Mouse (Mus musculus) hindbrain, embryonic 15.5 days (tissue): ENCODE measurements at regions not wholly inside any gene's neighbourhood (a gene's known extent, or its start where the extent isn't known, plus 50 kb on each side); places are given as distances from the start of the nearest gene placed in this dataset.

Experiments used
- ATAC-seq: fragments of 200-750 bp; cut with Nextera tagmentation; 2 replicates; pipeline ENCODE4 v1.8.0; 2017; ENCODE audit warnings: low read depth, moderate number of reproducible peaks, moderate TSS enrichment; ENCODE audit not compliant: low FRiP score
- H3K27ac ChIP-seq: fragments of 300-500 bp; sonication (generic); replicated peaks from 2 replicates; pipeline ENCODE4 v1.5.1; 2015; ENCODE audit warnings: mild to moderate bottlenecking, inconsistent platforms
- H3K27me3 ChIP-seq: fragments of 300-500 bp; sonication (generic); 2 replicates; pipeline ENCODE4 v1.6.1; 2015; ENCODE audit warnings: control low read depth, inconsistent platforms
- H3K36me3 ChIP-seq: fragments of 300-500 bp; sonication (generic); 2 replicates; pipeline ENCODE4 v1.6.1; 2015; ENCODE audit warnings: control low read depth, inconsistent platforms
- H3K4me1 ChIP-seq: fragments of 300-500 bp; sonication (generic); replicated peaks from 2 replicates; pipeline ENCODE4 v1.6.1; 2015; ENCODE audit warnings: control low read depth, inconsistent platforms
- H3K4me2 ChIP-seq: fragments of 300-500 bp; sonication (generic); 2 replicates; pipeline ENCODE4 v1.6.1; 2015; ENCODE audit warnings: moderate library complexity, mild to moderate bottlenecking, inconsistent platforms
- H3K4me3 ChIP-seq: fragments of 300-500 bp; sonication (generic); 2 replicates; pipeline ENCODE4 v1.5.1; 2015; ENCODE audit warnings: mild to moderate bottlenecking, inconsistent platforms
- H3K9ac ChIP-seq: fragments of 300-500 bp; sonication (generic); 2 replicates; pipeline ENCODE4 v1.6.1; 2015; ENCODE audit warnings: inconsistent platforms
- H3K9me3 ChIP-seq: fragments of 300-500 bp; sonication (generic); 2 replicates; pipeline ENCODE4 v1.6.1; 2016; ENCODE audit warnings: control low read depth, inconsistent platforms
- WGBS: fragments of 180-500 bp; shearing (Covaris S2); methylation state at CpG from one replicate; pipeline ENCODE4 v1.1.7; 2015; 5-methylcytosine and 5-hydroxymethylcytosine counted together

GRCm38 (mm10) chr10:17538944-17539533 lies 184.0 kb upstream of the Cited2 start:
- Histone ChIP-seq H3K27me3 (no peaks in the 10 kb centered on the region), H3K9ac (no peak overlapping the region), H3K4me3 (no peak overlapping the region), H3K4me1 (no peaks in the 10 kb centered on the region), H3K27ac (no peak overlapping the region), H3K36me3 (no peaks in the 10 kb centered on the region), H3K9me3 (no peaks in the 10 kb centered on the region), H3K4me2 (no peak overlapping the region)
- ATAC-seq: no peak
- WGBS: 93% methylated on average over 6 of the region's 6 CpGs

GRCm38 (mm10) chr10:17540404-17541375 lies 182.3 kb upstream of the Cited2 start:
- no peaks in the 10 kb centered on the region for H3K9me3 ChIP-seq
- H3K4me1 ChIP-seq: no peaks in the 10 kb centered on the region
- H3K27me3 ChIP-seq: no peaks in the 10 kb centered on the region
- 86% methylated on average over 6 of the region's 6 CpGs for WGBS
- H3K4me3 ChIP-seq: no peak overlapping the region
- H3K9ac ChIP-seq: no peak overlapping the region
- no peak overlapping the region for H3K27ac ChIP-seq
- H3K36me3 ChIP-seq: no peaks in the 10 kb centered on the region
- no peak for ATAC-seq
- H3K4me2 ChIP-seq: no peak overlapping the region

- H3K36me3 ChIP-seq: no peaks in the 10 kb centered on the region
- H3K9me3 ChIP-seq: no peaks in the 10 kb centered on the region
- no peak overlapping the region for H3K9ac ChIP-seq
- H3K27ac ChIP-seq: no peak overlapping the region
- no peaks in the 10 kb centered on the region for H3K27me3 ChIP-seq
- WGBS: 78% methylated on average over 8 of the region's 8 CpGs
- H3K4me2 ChIP-seq: no peak overlapping the region
- no peak overlapping the region for H3K4me3 ChIP-seq
- H3K4me1 ChIP-seq: no peaks in the 10 kb centered on the region
- ATAC-seq: no peak
These were observed 180.7 kb upstream of the Cited2 start for GRCm38 (mm10) chr10:17542104-17542846.

DNA sequence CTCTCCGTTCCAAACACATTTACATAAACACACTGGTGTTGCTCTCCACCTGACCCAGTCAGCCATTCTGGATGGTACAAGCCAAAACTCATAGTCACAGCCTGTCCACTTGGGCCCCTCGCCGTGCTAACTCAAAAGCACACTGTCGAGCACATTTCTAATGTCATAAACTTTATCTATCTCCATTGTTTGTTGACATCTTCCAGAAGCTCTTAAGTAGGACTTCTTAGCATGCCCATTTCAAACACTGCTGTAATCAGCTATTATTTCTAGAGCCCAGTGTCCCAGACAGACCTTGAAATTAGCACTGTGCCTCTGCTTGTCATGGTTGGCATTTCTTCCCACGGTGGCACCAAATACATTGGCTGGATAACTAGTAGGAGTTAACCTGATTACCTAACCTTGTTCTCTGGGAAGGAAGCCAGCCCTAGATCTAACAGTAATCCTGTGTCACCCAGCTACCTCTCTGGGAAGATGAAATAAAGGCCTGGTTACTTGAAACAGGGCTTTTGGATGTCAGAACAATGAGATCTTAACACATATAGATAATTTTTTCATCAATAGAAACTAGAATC lies 180.1 kb upstream of the Cited2 start:
- no peak for ATAC-seq
- WGBS: 85% methylated on average over 5 of the region's 5 CpGs
- H3K27ac ChIP-seq: no peak overlapping the region

DNA sequence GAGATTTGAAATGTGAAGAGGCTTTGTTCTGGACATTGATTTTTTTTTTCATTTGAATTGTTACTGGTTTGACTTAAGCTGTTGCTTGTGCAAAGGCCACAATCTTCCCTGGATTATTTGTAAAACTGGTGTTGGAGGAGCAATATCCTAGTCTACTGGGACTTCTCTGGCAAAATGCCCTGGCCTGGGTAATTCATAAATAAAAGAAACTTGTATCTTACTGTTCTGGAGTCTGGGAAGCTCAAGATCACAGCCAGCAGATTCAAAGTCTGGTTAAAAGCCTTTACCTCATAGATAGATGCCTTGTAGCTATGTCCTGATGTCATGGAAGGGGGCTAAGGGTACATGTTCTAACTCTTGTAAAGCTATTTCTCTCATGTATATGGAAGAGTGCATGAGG lies 177.7 kb upstream of the Cited2 start:
- H3K4me2 ChIP-seq: no peak overlapping the region
- no peak for ATAC-seq

More for the DNA sequence above, 180.1 kb upstream of the Cited2 start:
- Histone ChIP-seq H3K36me3 (no peaks in the 10 kb centered on the region), H3K27me3 (no peaks in the 10 kb centered on the region), H3K4me1 (no peaks in the 10 kb centered on the region), H3K9me3 (no peaks in the 10 kb centered on the region), H3K4me3 (no peak overlapping the region), H3K9ac (no peak overlapping the region), H3K4me2 (no peak overlapping the region)

GRCm38 (mm10) chr10:17547986-17548385 lies 175.0 kb upstream of the Cited2 start:
- WGBS: 92% methylated on average over 3 of the region's 3 CpGs
- Histone ChIP-seq H3K4me2 (no peak overlapping the region), H3K36me3 (no peaks in the 10 kb centered on the region), H3K27ac (no peak overlapping the region), H3K9me3 (no peaks in the 10 kb centered on the region), H3K4me1 (no peaks in the 10 kb centered on the region), H3K27me3 (no peaks in the 10 kb centered on the region), H3K4me3 (no peak overlapping the region), H3K9ac (no peak overlapping the region)
- no peak for ATAC-seq

More for the DNA sequence above, 177.7 kb upstream of the Cited2 start:
- Histone ChIP-seq H3K27me3 (no peaks in the 10 kb centered on the region), H3K4me1 (no peaks in the 10 kb centered on the region), H3K9ac (no peak overlapping the region), H3K27ac (no peak overlapping the region), H3K36me3 (no peaks in the 10 kb centered on the region), H3K4me3 (no peak overlapping the region), H3K9me3 (no peaks in the 10 kb centered on the region)

- no peak for ATAC-seq
- H3K36me3 ChIP-seq: no peaks in the 10 kb centered on the region
- no peaks in the 10 kb centered on the region for H3K27me3 ChIP-seq
- H3K9me3 ChIP-seq: no peaks in the 10 kb centered on the region
- WGBS: 90% methylated on average over 14 of the region's 14 CpGs
- H3K4me3 ChIP-seq: no peak overlapping the region
- H3K4me2 ChIP-seq: no peak overlapping the region
- H3K4me1 ChIP-seq: no peaks in the 10 kb centered on the region
- H3K9ac ChIP-seq: no peak overlapping the region
- no peak overlapping the region for H3K27ac ChIP-seq
These were observed 174.1 kb upstream of the Cited2 start for GRCm38 (mm10) chr10:17548629-17549580.

GRCm38 (mm10) chr10:17549711-17550637 lies 173.0 kb upstream of the Cited2 start:
- H3K9ac ChIP-seq: no peak overlapping the region
- no peak overlapping the region for H3K4me3 ChIP-seq
- ATAC-seq: no peak
- no peak overlapping the region for H3K27ac ChIP-seq
- no peaks in the 10 kb centered on the region for H3K36me3 ChIP-seq
- no peak overlapping the region for H3K4me2 ChIP-seq
- WGBS: 86% methylated on average over 6 of the region's 6 CpGs
- H3K4me1 ChIP-seq: no peaks in the 10 kb centered on the region
- no peaks in the 10 kb centered on the region for H3K9me3 ChIP-seq
- H3K27me3 ChIP-seq: no peaks in the 10 kb centered on the region

DNA sequence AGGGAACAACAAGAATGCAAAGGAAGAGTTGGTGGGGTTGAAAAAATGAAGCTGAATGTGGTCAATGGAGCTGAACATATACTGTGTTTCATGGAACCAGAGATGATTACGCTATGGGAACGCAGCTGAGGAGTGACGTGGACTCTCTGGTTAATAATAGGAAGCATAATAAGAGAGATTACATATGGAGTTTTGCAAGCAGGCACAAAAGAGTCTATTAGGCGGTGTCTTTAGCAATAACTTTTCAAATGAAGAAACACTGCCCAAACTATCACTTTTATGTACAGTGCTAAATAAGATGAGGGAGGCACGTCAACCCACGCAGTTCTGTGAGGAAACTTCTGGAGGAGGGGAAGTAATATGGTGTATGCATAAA lies 172.4 kb upstream of the Cited2 start:
- Histone ChIP-seq H3K36me3 (no peaks in the 10 kb centered on the region), H3K4me1 (no peaks in the 10 kb centered on the region), H3K9ac (no peak overlapping the region), H3K27me3 (no peaks in the 10 kb centered on the region), H3K4me3 (no peak overlapping the region), H3K9me3 (no peaks in the 10 kb centered on the region), H3K27ac (no peak overlapping the region), H3K4me2 (no peak overlapping the region)
- WGBS: 90% methylated on average over 6 of the region's 6 CpGs
- no peak for ATAC-seq

DNA sequence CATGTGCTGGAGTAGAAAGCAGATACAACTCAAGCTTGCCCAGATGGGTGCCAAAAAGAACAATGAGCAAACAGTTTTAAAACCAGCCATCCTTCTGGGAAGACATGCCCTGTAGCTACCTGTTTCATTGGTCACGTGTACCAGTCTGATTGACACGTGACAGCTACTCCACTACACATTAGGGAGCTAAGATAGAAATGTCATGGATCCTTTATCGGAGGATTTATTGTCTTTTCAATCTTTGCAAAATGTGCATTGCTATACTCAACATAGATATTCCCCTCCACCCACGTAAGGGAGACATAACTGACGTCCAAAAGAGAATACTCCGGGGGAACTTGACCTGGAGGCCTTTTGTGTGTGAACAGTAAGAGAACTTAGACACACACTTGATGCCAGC lies 171.1 kb upstream of the Cited2 start:
- 91% methylated on average over 6 of the region's 6 CpGs for WGBS
- ATAC-seq: no peak
- H3K9ac ChIP-seq: no peak overlapping the region

More for the DNA sequence above, 171.1 kb upstream of the Cited2 start:
- Histone ChIP-seq H3K36me3 (no peaks in the 10 kb centered on the region), H3K4me2 (no peak overlapping the region), H3K4me3 (no peak overlapping the region), H3K9me3 (no peaks in the 10 kb centered on the region), H3K4me1 (no peaks in the 10 kb centered on the region), H3K27me3 (no peaks in the 10 kb centered on the region), H3K27ac (no peak overlapping the region)
